Mouse (Mus musculus) ES-E14 (cell line): ENCODE results near the gene Syap1. TPM values are rescaled to one million over a fixed set of nuclear protein-coding genes. Genes with fewer than 3 reads are reported as not detected.
A peak's percentile ranks its signal among the peaks of the same experiment; 100 is the strongest.

Experiments used
- DNase-seq: peaks from one replicate; pipeline ENCODE4 v3.0.0-alpha.2; 2013; ENCODE audit warnings: low read depth, low spot score
- H3K27ac ChIP-seq: 2 replicates; pipeline ENCODE4 v1.5.1; 2012; ENCODE audit warnings: low read depth, mild to moderate bottlenecking, low read length, moderate library complexity, mixed read lengths; ENCODE audit not compliant: poor library complexity, insufficient read depth, severe bottlenecking
- H3K36me3 ChIP-seq: 2 replicates; pipeline ENCODE4 v1.6.1; 2012; ENCODE audit warnings: mild to moderate bottlenecking, low read length, moderate library complexity, mixed read lengths; ENCODE audit not compliant: control insufficient read depth, poor library complexity, insufficient read depth, severe bottlenecking
- H3K4me1 ChIP-seq, 2 experiments: fragments of 150-350 bp in 1 of 2; sonication (generic) in 1 of 2; 2 replicates each; pipeline ENCODE4 v1.6.1; 2012; ENCODE audit warnings: low read length in 2 of 2, mild to moderate bottlenecking in 1 of 2, mixed read lengths in 1 of 2; ENCODE audit not compliant: control insufficient read depth in 2 of 2, insufficient read depth in 2 of 2, poor library complexity in 1 of 2
- H3K4me3 ChIP-seq, 2 experiments: fragments of 150-350 bp in 1 of 2; sonication (generic) in 1 of 2; 2 replicates each; pipeline ENCODE4 v1.5.1; 2012; ENCODE audit warnings: low read length in 2 of 2, low read depth in 1 of 2, mild to moderate bottlenecking in 1 of 2, mixed read lengths in 1 of 2; ENCODE audit not compliant: insufficient read depth in 1 of 2, poor library complexity in 1 of 2, severe bottlenecking in 1 of 2
- H3K9ac ChIP-seq: 2 replicates; pipeline ENCODE4 v1.6.1; 2012; ENCODE audit warnings: low read depth, mild to moderate bottlenecking, low read length, mixed read lengths; ENCODE audit not compliant: poor library complexity, insufficient read depth, severe bottlenecking
- H3K9me3 ChIP-seq: fragments of 150-350 bp; sonication (generic); 2 replicates; pipeline ENCODE4 v1.6.1; 2012; ENCODE audit warnings: low read depth, mild to moderate bottlenecking, low read length; ENCODE audit not compliant: control insufficient read depth, insufficient read depth
- CHD2 ChIP-seq: IDR thresholded peaks from 2 replicates; pipeline ENCODE4 v1.6.1; 2014; ENCODE audit warnings: mild to moderate bottlenecking, low read depth, low read length, inconsistent platforms
- HCFC1 ChIP-seq: IDR thresholded peaks from 2 replicates; pipeline ENCODE4 v1.6.1; 2012; ENCODE audit warnings: low read length, inconsistent platforms, borderline replicate concordance; ENCODE audit not compliant: insufficient read depth
- MAFK ChIP-seq: IDR thresholded peaks from 2 replicates; pipeline ENCODE4 v1.6.1; 2014; ENCODE audit warnings: mild to moderate bottlenecking, low read depth, low read length, inconsistent platforms; ENCODE audit not compliant: insufficient read depth
- ZC3H11A ChIP-seq: IDR thresholded peaks from 2 replicates; pipeline ENCODE4 v1.6.1; 2012; ENCODE audit warnings: low read depth, mild to moderate bottlenecking, inconsistent platforms, low read length, borderline replicate concordance
- ZNF384 ChIP-seq: IDR thresholded peaks from 2 replicates; pipeline ENCODE4 v1.6.1; 2012; ENCODE audit warnings: low read depth, low read length, inconsistent platforms
- in situ Hi-C, 2 experiments: fragments of 600-800 bp; cut with MboI; formaldehyde crosslinking; loops; one replicate each; pipeline ENCODE4 v1.15.1; 2025; ENCODE audit warnings: low sequenced_read_pairs in 2 of 2, inconsistent platforms in 1 of 2; ENCODE audit not compliant: unreplicated experiment in 2 of 2
- total RNA-seq: library from RNA; depleted of rRNA; stranded (reverse); fragments of 300-350 nt; gene quantifications from 2 replicates; pipeline ENCODE4 v1.2.3, GENCODE M21; 2012

Syap1 gene
- total RNA-seq, 1 experiment, result 11.8 TPM

DNA sequence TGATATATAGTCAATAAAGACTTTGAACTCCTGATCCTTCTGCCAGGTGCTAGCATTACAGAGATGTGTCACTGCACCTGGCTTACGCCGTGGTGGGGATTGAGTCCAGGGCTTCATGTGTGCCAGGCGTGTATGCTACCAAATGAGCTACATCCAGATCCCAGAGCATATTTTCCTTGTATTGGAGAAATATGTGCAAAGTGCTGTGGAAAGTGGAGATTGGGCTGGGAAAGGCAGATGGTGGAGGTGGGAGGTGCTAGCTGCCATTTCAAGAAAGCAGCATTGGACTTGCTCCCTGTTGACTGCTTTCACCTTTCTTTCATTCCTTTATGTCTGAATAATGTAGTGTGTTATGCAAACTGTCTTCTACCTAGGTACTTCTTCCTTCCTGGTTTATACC, 25.4 kb upstream of the Syap1 start:
- DNase-seq, result no peak
- Histone ChIP-seq H3K36me3 (no peaks in the 10 kb centered on the region), H3K9me3 (no peaks in the 10 kb centered on the region), H3K4me1 (no peaks in the 10 kb centered on the region), H3K27ac (no peak overlapping the region), H3K9ac (no peak overlapping the region), H3K4me3 (no peak overlapping the region)
- TF ChIP-seq ZC3H11A (no peak), ZNF384 (no peak), MAFK (no peak), HCFC1 (no peak), CHD2 (no peak)
- in situ Hi-C loops, result no loop called here

DNA sequence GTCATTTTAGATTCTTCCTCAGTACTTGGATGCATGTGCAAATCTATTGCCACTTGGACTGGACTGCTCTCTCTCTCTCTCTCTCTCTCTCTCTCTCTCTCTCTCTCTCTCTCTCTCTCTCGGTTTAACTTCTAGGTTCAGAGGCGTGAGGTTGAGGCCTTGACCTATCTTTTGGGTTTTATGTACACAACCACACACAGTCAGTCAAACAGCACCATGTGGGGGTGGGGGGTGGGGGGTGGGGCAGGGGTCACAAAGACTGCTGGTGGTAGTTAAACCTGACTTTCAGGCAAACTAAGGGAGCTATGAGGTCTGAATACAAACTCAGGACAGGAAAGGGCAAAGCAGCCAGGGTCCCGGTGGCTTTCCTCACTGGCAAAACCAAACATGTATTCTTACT, 19.3 kb upstream of the Syap1 start:
- DNase-seq, result no peak
- Histone ChIP-seq H3K9me3 (no peaks in the 10 kb centered on the region), H3K4me1 (no peaks in the 10 kb centered on the region), H3K36me3 (no peaks in the 10 kb centered on the region), H3K27ac (no peak overlapping the region), H3K4me3 (no peak overlapping the region), H3K9ac (no peak overlapping the region)
- no peak for TF ChIP-seq MAFK
- no peak for TF ChIP-seq HCFC1
- no peak for TF ChIP-seq ZNF384
- no peak for TF ChIP-seq ZC3H11A
- TF ChIP-seq CHD2, result no peak
- in situ Hi-C loops, result no loop called here

DNA sequence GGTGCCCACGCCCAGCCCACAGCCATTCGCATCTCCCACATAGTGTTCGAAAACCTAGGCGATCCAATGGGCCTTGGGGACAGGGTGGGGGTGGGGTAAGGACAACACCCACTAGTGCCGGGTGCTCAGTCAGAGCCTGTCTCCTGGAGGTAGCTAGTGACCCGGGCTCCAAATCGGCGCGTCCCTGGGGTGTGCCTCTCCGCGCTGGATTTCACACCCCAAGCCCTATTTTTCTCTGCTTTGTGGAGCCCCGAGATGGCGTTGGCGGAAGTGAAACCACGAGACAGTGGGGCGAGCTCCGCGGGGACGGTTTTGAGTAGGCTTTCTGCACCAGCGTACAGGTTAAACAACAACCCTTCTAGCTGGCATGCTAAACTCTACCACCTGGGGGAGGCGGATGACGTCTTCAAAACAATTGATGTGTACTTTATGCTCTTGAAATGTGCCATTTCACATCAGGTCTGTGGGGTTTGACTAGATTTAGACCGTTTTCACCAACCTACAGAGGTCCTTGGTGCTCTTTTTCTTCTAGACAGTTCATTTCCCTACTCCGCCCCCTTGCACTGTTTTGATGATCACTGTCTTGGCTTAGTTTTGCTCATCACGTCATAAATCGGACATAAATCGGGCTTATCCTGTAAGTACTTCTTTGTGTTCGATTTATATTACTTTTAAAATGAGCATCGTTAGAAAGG, 13.9 kb upstream of the Syap1 start:
- Histone ChIP-seq H3K27ac (peak overlapping the region; percentile 63; the same call in 1 of the 2 replicates), H3K4me3 (peak overlapping the region; percentile 78 to 87), H3K4me1 (0 out of 4 replicates have a peak, but pooled peaks cover 0 to 2% of the 10 kb centered on the region in 2 experiments), H3K36me3 (no peaks in the 10 kb centered on the region), H3K9ac (peak overlapping the region; percentile 82), H3K9me3 (no peaks in the 10 kb centered on the region)
- in situ Hi-C loops, result no loop called here
- no peak for DNase-seq
- TF ChIP-seq HCFC1, result no peak

DNA sequence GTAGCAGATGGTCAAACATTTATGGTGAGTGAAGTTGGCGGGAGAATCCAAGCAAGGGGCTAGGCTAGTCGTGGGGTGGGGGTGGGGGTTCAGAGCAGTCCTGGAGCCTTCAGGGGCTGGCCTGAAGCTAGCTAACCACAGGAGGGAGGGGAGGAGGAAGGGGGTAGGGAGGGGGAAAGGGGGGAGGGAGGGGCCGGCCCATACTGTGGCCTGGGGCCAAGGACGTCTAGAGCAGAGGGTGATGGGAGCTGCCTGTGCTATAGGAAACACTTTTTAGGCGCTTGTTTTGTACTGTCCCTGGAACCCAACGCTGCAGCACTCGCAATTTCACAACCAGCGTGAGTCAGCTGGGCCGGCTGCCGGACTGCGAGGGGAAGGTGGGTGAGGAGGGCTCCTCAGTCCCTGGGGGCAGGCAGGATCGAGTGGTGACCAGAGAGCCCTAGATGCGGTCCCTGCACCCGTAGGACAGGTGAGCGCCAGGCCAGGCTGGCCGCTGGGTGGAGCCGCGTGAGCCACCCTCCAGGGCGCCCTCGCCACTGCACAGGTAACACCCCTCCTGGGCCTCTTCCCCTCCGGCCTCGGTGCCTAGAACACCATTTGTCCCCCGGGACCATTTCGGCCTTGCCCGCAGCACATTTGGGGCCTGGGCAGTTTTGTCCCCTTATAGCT, 13.3 kb upstream of the Syap1 start:
- DNase-seq, result no peak
- Histone ChIP-seq H3K4me3 (peak overlapping the region; percentile 78 to 87), H3K36me3 (no peaks in the 10 kb centered on the region), H3K4me1 (0 out of 4 replicates have a peak, but pooled peaks cover 0 to 2% of the 10 kb centered on the region in 2 experiments), H3K9ac (peak overlapping the region; percentile 82), H3K27ac (peak overlapping the region; percentile 63; the same call in 1 of the 2 replicates), H3K9me3 (no peaks in the 10 kb centered on the region)
- in situ Hi-C loops, result no loop called here
- TF ChIP-seq CHD2 (no peak), HCFC1 (no peak), ZC3H11A (no peak), ZNF384 (no peak), MAFK (no peak)
